Mouse (Mus musculus) right cerebral cortex, adult 2 months (tissue): Measurements from ENCODE around the gene Capn1.
"Not testable (repeated sequence)": the region's sequence is repeated elsewhere in the genome, so short reads cannot be mapped to it uniquely, and the experiment has no call there.

Source experiments
- DNase-seq, 2 experiments: peaks; one replicate each; pipeline ENCODE4 v3.0.0; 2021 to 2022; ENCODE audit warnings: low spot score in 2 of 2

Capn1 gene

DNA sequence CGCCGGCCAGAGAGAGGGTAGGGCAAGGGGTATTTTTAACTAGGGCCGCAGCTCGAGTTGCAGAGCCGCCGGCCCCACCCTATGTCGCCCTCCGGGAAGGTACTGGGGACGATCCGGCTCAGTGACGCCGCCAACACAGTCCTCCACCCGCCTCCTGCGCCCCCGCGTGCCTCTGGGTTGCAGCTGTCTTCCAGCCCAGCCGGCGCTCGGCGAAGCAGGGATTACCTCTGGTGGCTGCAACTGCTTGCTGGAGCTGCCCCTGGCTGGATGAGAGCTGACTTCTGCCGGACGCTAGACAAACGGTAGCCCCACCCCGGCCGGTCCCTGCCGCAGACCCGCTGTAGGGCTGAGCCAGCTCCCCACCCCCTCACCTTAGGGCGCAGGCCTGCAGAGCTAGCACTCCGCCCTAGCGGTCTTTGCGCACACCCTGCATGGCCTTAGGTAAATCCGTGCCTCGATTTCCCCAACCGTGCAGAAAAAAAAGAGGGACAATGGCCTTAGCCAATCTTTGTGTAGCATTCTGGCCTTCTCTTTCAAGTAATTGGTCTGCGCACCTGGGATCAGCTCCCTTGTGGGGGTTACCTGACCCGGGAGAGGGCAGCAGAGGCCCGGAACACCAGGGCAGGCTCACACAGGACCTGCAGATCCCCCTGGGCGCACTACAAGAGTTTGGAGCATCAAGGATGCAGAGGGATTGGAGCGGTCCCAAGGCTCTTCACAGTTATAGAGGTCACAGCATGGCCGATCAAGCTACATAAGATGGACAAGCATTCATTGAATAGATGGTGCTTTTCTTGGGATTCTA is at the start of gene Capn1:
Capn1 (minus strand) TSS at position 387 of the 805 bp plus-strand sequence.
- DNase-seq, result peak; percentile 73 to 75

DNA sequence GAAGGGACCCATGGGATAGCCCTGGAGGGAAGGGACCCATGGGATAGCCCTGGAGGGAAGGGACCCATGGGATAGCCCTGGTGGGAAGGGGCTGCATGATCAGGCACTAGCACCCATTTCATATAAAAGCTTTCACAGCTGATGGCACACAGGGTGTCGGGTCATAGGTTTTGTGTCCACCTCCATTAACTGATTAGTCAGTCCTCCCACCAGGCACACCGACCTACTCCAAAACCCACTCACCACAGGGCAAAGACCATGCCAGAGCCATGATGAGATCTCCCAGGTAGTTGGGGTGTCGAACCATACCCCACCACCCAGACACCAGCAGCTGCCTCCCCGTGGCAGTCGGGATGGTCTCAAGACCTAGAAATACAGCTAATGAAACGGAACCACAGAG is 47.4 kb upstream of the Capn1 start:
- DNase-seq, result no peak

DNA sequence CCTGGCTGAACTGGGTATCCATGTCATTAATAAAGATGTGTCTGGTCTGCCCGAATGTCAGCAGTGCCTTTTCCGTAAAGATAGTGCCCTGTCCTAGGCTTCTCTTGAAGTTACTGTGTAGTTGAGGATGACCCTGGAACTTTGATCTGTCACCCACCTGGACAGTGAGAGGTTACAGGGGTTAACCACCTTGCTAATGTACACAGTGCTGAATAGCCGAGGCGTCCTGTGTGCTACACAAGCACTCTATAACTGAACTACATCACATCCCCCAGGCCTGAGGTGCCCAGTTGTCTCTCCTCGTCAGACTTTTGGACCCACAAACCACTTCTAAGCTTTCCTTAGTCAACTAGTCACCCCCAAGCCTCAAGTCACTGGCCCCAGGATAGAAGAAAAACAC is 46.7 kb upstream of the Capn1 start:
- no peak for DNase-seq

GRCm38 (mm10) chr19:6061641-6062302 is 46.1 kb upstream of the Capn1 start:
- peak; percentile 35 to 42 for DNase-seq

GRCm38 (mm10) chr19:6061021-6061533 is 45.4 kb upstream of the Capn1 start, which contains the start of gene Znhit2:
Gene Znhit2 (plus strand): TSS chr19:6061192.
- DNase-seq, result peak; percentile 95 to 96

- DNase-seq, result no peak
These were observed 43.3 kb upstream of the Capn1 start for GRCm38 (mm10) chr19:6058966-6059365.

GRCm38 (mm10) chr19:6058513-6058912 is 42.8 kb upstream of the Capn1 start:
- no peak for DNase-seq

DNA sequence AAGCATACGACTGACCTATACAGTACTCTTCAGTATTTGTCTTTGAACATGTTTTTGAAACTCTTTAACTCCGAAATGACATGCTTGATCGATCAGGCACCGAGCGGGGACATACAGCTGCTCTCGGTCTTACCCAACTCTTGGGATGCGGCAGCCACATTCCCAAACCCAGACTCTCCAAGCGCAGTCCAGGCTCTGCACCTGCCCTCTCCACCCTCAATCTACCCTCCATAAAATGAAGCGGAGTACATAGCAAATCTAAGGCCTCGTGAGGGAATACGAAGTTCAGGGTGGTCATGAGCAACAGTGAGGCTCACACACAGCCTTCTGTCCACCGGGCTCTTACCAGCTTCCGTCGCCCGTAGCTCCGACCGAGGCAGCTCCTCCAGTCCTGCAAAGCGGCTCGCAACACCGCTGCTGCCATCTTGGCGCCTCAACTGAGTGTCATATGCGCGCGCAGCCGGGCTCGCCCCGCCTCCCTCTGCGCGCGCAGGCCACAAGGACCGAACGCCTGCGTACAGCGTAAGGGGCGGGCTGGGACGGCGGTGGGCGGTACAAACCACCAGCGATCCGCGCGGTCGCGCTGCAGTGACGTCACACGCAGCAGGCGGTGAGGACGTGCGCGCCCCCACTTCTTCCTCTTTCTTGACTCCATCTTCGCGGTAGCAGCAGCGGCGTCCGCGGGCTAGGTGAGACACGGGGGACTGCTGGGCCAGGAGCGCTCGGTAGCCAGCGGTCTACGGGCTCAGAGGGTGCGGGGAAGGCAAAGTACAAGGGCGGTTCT is 41.8 kb upstream of the Capn1 start, which contains the start of the genes Mrpl49 and Fau:
Mrpl49 (minus strand) TSS at position 473 of the 784 bp plus-strand sequence.
Fau (plus strand) TSS at position 532 of the 784 bp plus-strand sequence.
- peak; percentile 99 to 100 for DNase-seq

DNA sequence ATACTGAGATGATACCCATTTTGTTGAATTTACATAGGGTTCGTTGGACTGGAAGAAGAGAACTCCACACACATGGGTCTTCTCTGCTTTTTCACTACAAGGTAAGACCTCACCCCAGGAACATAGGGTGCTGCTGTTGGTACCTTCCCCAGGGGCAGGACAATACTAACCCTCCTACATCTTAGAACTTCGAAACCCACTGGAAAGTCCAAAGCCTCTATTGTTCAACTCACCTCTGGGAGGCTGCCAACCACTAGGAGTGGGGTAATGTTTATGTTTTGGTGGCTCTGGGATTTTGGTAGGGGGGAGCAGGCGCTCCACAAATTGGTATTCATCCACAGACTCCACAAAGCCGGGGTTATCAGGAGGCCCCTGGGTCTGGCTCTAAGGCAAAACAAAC is 41.0 kb upstream of the Capn1 start:
- no peak for DNase-seq

- no peak for DNase-seq
These were observed 38.6 kb upstream of the Capn1 start for GRCm38 (mm10) chr19:6054296-6054695.

GRCm38 (mm10) chr19:6052516-6052915 is 36.8 kb upstream of the Capn1 start:
- no peak for DNase-seq

DNA sequence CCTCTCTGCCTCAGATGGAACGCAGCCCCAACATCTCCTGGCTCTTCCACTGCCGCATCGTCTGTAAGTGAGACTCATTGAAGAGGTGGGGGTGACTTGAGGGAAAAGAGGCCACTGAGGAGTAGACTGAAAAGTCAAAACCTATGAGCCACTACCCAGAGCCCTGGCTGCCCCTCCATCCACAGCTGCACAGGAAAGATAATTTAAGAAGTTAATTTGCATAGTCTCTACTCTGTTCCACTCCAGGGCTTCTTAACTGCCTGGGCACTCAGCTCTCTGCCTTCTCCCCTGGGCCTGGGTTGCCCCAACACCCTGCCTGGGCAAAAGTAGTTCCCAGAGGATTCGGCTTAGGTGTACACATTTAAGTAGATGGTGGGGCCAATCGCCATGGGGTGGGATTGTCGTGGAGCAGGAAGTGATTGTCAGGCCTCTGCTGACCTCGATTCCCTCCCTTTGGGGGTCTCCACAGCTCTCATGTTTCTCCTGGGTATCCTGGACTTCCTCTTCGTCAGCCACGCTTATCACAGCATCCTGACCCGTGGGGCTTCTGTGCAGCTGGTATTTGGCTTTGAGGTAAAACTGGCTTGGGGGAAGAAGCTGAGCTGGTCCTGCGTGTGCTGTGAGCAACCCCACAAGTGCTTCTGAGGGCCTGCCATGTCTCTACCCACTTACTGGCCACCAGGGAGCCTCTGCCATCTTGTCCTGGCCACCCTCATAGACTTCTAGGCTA is 33.1 kb upstream of the Capn1 start:
- DNase-seq, result no peak

DNA sequence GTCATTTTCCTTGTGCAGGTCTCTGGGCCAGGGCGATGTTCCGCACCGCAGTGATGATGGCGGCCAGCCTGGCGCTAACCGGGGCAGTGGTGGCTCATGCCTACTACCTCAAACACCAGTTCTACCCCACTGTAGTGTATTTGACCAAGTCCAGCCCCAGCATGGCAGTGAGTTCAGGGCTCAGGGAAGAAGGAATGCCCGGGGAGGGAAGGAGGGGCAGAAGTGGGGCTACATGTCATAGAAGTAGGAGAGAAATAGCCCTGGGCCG is 32.1 kb upstream of the Capn1 start:
- no peak for DNase-seq

DNA sequence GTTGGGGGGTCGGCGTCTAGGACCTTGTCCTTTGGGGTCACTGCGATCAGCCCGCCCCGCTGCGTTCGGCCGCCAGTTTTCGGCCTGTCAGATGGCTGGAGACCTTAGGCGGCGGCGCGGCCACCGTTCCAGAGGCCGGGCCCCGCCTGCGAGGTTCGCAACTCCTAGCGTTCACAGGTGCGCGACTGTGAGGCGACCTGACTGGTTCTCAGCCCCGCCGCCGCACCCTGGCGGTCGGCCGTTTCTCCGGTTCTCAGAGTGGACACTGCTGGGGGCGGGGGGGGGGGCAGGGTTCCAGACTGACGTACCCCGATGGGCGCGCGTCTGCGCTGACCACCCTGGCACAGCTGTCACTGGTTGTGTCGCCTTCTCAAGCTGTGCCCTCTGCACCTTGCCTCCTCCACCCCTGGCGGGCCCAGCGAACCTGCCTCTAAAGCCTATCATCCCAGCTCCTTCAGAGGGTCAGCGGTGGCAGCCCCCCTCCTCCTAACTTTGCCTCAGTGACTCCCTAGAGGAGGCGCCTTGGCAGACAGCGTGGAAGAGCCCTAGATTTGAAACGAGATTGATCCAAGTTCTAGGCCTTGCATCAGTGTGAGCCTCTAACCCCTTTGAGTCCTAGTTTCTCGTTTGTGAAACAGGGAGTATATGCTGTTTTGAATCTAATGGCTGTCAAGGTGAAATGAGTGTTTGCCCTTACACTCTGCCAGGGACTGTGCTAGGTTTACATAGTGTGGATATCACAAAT is 31.6 kb upstream of the Capn1 start:
- DNase-seq, result no peak

- peak; percentile 93 to 94 for DNase-seq
These were observed 30.8 kb upstream of the Capn1 start, which contains the start of gene Syvn1 for GRCm38 (mm10) chr19:6046294-6047153. Gene Syvn1 (plus strand): TSS chr19:6046576.

- DNase-seq, result no peak
These were observed 29.9 kb upstream of the Capn1 start for GRCm38 (mm10) chr19:6045366-6046293.

DNA sequence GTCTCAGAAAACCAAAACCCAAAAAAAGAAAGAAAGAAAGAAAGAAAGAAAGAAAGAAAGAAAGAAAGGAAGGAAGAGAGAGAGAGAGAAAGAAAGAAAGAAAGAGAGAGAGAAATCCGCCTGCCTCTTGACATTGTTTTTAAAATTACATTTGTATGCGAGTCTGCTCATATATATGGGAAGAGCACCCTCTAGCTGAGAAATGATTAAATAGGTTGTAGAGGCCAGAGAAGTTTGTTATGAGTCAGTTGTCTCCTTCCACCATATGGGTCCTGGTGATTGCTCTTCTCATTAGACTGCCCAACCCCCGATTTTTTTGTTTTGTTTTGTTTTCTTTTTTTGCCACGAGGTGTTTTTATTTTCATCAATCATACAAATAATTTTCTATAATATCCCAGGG is 28.4 kb upstream of the Capn1 start:
- DNase-seq, result not testable (repeated sequence)

GRCm38 (mm10) chr19:6042293-6042692 is 26.6 kb upstream of the Capn1 start:
- no peak for DNase-seq

DNA sequence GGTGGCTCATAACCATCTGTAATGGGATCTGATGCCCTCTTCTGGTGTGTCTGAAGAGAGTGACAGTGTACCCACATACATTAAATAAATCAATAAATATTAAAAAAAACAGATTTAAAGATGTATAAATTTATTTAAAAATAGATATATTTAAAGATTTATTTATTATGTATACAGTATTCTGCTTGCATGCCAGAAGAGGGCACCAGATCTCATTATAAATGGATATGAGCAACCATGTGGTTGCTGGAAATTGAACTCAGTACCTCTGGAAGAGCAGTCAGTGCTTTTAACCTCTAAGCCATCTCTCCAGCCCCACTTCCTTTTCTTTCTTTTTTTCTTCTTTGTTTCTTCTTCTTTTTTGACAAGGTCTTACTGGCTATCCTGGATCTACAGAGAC is 24.3 kb upstream of the Capn1 start:
- DNase-seq, result no peak
